Mouse (Mus musculus): ENCODE measurements around the gene Mipol1. TPM values are rescaled to one million over a fixed set of nuclear protein-coding genes. Genes with fewer than 3 reads are reported as not detected.
"Not testable (repeated sequence)": the region's sequence is repeated elsewhere in the genome, so short reads cannot be mapped to it uniquely, and the experiment has no call there.

Gene Mipol1
- polyA plus RNA-seq, 1 experiment from 2014 or later, result 14.2 TPM

GRCm38 (mm10) chr12:57428243-57428642 is 198.0 kb downstream of the Mipol1 start:
- ChIA-PET CTCF (no interaction called here), POLR2A (no interaction called here)
- no peaks in the 10 kb centered on the region for H3K27me3 ChIP-seq
- ATAC-seq (no peak), DNase-seq (ENCODE audit: low read depth, low spot score) (no peak)
- TF ChIP-seq CTCF (IDR thresholded peaks at IDR 0.05), result no peak
- in situ Hi-C loops (cut with MboI; ENCODE audit: low pct_unique_long_range_greater_than_20kb), result no loop called here

GRCm38 (mm10) chr12:57428767-57429166 is 198.5 kb downstream of the Mipol1 start:
- CTCF ChIA-PET, result no interaction called here
- no peak for DNase-seq (ENCODE audit: low read depth, low spot score)
- no peaks in the 10 kb centered on the region for H3K27me3 ChIP-seq
- TF ChIP-seq CTCF (IDR thresholded peaks at IDR 0.05), result no peak
- POLR2A ChIA-PET, result no interaction called here
- in situ Hi-C loops (cut with MboI; ENCODE audit: low pct_unique_long_range_greater_than_20kb), result no loop called here
- ATAC-seq, result no peak

GRCm38 (mm10) chr12:57436939-57437659 is 206.9 kb downstream of the Mipol1 start:
- H3K27me3 ChIP-seq; ATAC-seq; DNase-seq (ENCODE audit: low read depth, low spot score); in situ Hi-C loops (cut with MboI; ENCODE audit: low pct_unique_long_range_greater_than_20kb): not testable (repeated sequence)
- POLR2A ChIA-PET, result interaction anchor here (0.9 kb wide), 1 partner anchor 19 kb away, joined by 3 read pairs; no protein-coding TSS in a partner anchor
- CTCF ChIA-PET, result interaction anchor here (1.0 kb wide), 1 partner anchor 15 kb away, joined by 3 read pairs; no protein-coding TSS in a partner anchor

GRCm38 (mm10) chr12:57444281-57444903 is 214.2 kb downstream of the Mipol1 start:
- no peak for TF ChIP-seq CTCF (IDR thresholded peaks at IDR 0.05)
- CTCF ChIA-PET, result no interaction called here
- in situ Hi-C loops (cut with MboI; ENCODE audit: low pct_unique_long_range_greater_than_20kb), result no loop called here
- POLR2A ChIA-PET, result no interaction called here
- ATAC-seq (no peak), DNase-seq (ENCODE audit: low read depth, low spot score) (no peak)
- no peaks in the 10 kb centered on the region for H3K27me3 ChIP-seq

- CTCF ChIA-PET, result interaction anchor here (1.2 kb wide), 1 partner anchor 10 kb away, joined by 4 read pairs; no protein-coding TSS in a partner anchor
- no peak for TF ChIP-seq CTCF (IDR thresholded peaks at IDR 0.05)
- no peaks in the 10 kb centered on the region for H3K27me3 ChIP-seq
- ATAC-seq (no peak), DNase-seq (ENCODE audit: low read depth, low spot score) (no peak)
- in situ Hi-C loops (cut with MboI; ENCODE audit: low pct_unique_long_range_greater_than_20kb), result no loop called here
- POLR2A ChIA-PET, result no interaction called here
These were observed 217.1 kb downstream of the Mipol1 start for GRCm38 (mm10) chr12:57447331-57447730.

GRCm38 (mm10) chr12:57449299-57449698 is 219.1 kb downstream of the Mipol1 start:
- no peak for TF ChIP-seq CTCF (IDR thresholded peaks at IDR 0.05)
- no peaks in the 10 kb centered on the region for H3K27me3 ChIP-seq
- CTCF ChIA-PET, result no interaction called here
- no peak for DNase-seq (ENCODE audit: low read depth, low spot score)
- POLR2A ChIA-PET, result no interaction called here
- in situ Hi-C loops (cut with MboI; ENCODE audit: low pct_unique_long_range_greater_than_20kb), result no loop called here
- ATAC-seq, result no peak

- ATAC-seq (no peak), DNase-seq (ENCODE audit: low read depth, low spot score) (no peak)
- no peak for TF ChIP-seq CTCF (IDR thresholded peaks at IDR 0.05)
- CTCF ChIA-PET, result no interaction called here
- in situ Hi-C loops (cut with MboI; ENCODE audit: low pct_unique_long_range_greater_than_20kb), result no loop called here
- POLR2A ChIA-PET, result no interaction called here
- no peaks in the 10 kb centered on the region for H3K27me3 ChIP-seq
These were observed 219.9 kb downstream of the Mipol1 start for GRCm38 (mm10) chr12:57450017-57450583.

- no peak for TF ChIP-seq CTCF (IDR thresholded peaks at IDR 0.05)
- POLR2A ChIA-PET, result interaction anchor here (0.7 kb wide), 3 partner anchors 67 to 86 kb away, joined by 3 to 5 read pairs (median 4); no protein-coding TSS in a partner anchor
- CTCF ChIA-PET, result interaction anchor here (1.4 kb wide), 1 partner anchor 9 kb away, joined by 4 read pairs; no protein-coding TSS in a partner anchor
- ATAC-seq, result no peak
- DNase-seq (ENCODE audit: low read depth, low spot score), result no peak
- H3K27me3 ChIP-seq, result no peaks in the 10 kb centered on the region
- in situ Hi-C loops (cut with MboI; ENCODE audit: low pct_unique_long_range_greater_than_20kb), result no loop called here
These were observed 226.7 kb downstream of the Mipol1 start for GRCm38 (mm10) chr12:57456911-57457310.

GRCm38 (mm10) chr12:57457339-57457738 is 227.1 kb downstream of the Mipol1 start:
- ATAC-seq (no peak), DNase-seq (ENCODE audit: low read depth, low spot score) (no peak)
- no peaks in the 10 kb centered on the region for H3K27me3 ChIP-seq
- POLR2A ChIA-PET, result interaction anchor here (0.7 kb wide), 3 partner anchors 68 to 85 kb away, joined by 3 to 5 read pairs (median 4); no protein-coding TSS in a partner anchor
- in situ Hi-C loops (cut with MboI; ENCODE audit: low pct_unique_long_range_greater_than_20kb), result no loop called here
- TF ChIP-seq CTCF (IDR thresholded peaks at IDR 0.05), result no peak
- CTCF ChIA-PET, result interaction anchor here (1.4 kb wide), 1 partner anchor 10 kb away, joined by 4 read pairs; no protein-coding TSS in a partner anchor

GRCm38 (mm10) chr12:57464520-57465334 is 234.5 kb downstream of the Mipol1 start:
- ChIA-PET POLR2A (no interaction called here), CTCF (no interaction called here)
- DNase-seq (ENCODE audit: low read depth, low spot score) (no peak), ATAC-seq (no peak)
- no peaks in the 10 kb centered on the region for H3K27me3 ChIP-seq
- no peak for TF ChIP-seq CTCF (IDR thresholded peaks at IDR 0.05)
- in situ Hi-C loops (cut with MboI; ENCODE audit: low pct_unique_long_range_greater_than_20kb), result no loop called here
